Mouse (Mus musculus) central nervous system, embryonic 18 days (tissue): Measurements from ENCODE around the gene Ptpn5. TPM values are rescaled to one million over a fixed set of nuclear protein-coding genes. Genes with fewer than 3 reads are reported as not detected.

Experiments
- polyA plus RNA-seq: library from polyadenylated mRNA; depleted of rRNA; stranded (reverse); fragments of >200 nt; gene quantifications from 2 replicates; pipeline ENCODE4 v1.2.3, GENCODE M21; 2012; rRNA removed

Ptpn5 gene
- polyA plus RNA-seq: 201 and 203 TPM in 2 replicates

GRCm38 (mm10) chr7:47133331-47133730 is at the start of gene Ptpn5:
Gene Ptpn5, minus strand, starts transcription at chr7:47133684.

GRCm38 (mm10) chr7:47050366-47050765 is 83.1 kb downstream of the Ptpn5 start, which contains the start of gene Tmem86a:
Gene Tmem86a, plus strand, starts transcription at chr7:47050601.

Other genes with a start within 250 kb of the Ptpn5 start
- gene Tsg101, start 213.7 kb downstream of the Ptpn5 start, polyA plus RNA-seq: 97.7 and 109 TPM in 2 replicates
- 8.0 TPM in 2 replicates for gene Uevld, start 175.2 kb downstream of the Ptpn5 start, polyA plus RNA-seq
- not detected in 2 replicates for gene Gm9999, start 150.1 kb downstream of the Ptpn5 start, polyA plus RNA-seq
- 4.9 TPM in 2 replicates for gene Spty2d1, start 125.3 kb downstream of the Ptpn5 start, polyA plus RNA-seq
- 17.0 and 17.2 TPM in 2 replicates for gene Tmem86a, start 83.1 kb downstream of the Ptpn5 start, polyA plus RNA-seq
- not detected in 2 replicates for gene Mrgpra6, start 71.2 kb upstream of the Ptpn5 start, polyA plus RNA-seq
- not detected in 2 replicates for gene Mrgpra9, start 119.2 kb upstream of the Ptpn5 start, polyA plus RNA-seq
- gene Mrgpra1, start 220.6 kb upstream of the Ptpn5 start, polyA plus RNA-seq: 0.07 TPM in 1 of 2 replicates, not detected in the other